In the genomic region with DNA sequence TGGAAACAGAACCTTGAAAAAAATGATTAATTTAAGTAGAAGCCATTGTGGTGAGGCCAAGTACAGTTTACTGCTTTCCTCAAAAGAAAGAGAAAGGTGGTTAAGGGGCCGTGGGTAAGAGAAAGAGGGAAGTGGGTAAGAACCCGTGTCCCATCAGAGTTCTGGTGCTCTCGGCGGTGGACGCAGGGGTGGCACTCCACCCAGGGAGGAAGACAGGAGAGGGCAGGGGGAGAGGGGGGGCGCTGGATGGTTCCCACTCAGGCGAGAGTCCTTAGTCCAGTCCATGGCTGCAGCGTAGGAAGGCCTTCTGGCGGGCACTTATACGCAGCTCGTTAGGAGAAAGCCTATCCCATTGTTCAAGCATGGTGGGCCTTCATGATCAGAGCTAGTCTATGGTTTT, we compare ENCODE assay signal across 23 mouse cellular contexts.
DNase-seq lines count a peak whose midpoint lies in the region; ATAC-seq and TF ChIP-seq lines count a peak whose summit lies in the region.
"Had no signal": no experiment of that assay in that cellular context is flagged by ENCODE, and none has a peak within 500 bp of the region (broad histone marks: within the 10 kb centered on the region; RNA-seq: fewer than 3 reads in every experiment).

No protein-coding gene starts in this region.

- no peak for TF ChIP-seq CTCF in midbrain, postnatal 0 days (IDR thresholded peaks at IDR 0.05)

- no peaks in the 10 kb centered on the region for H3K27me3 ChIP-seq in midbrain, embryonic 11.5 days (ENCODE audit: control insufficient read depth, insufficient read depth, low read length)
- H3K27me3 ChIP-seq in midbrain, postnatal 0 days (ENCODE audit: insufficient read depth, low read length), result no peaks in the 10 kb centered on the region
- H3K27me3 ChIP-seq: embryonic facial prominence, embryonic 15.5 days; hindbrain, embryonic 15.5 days had no signal

- H3K36me3 ChIP-seq in midbrain, embryonic 11.5 days (ENCODE audit: control insufficient read depth, insufficient read depth, low read length), result no peaks in the 10 kb centered on the region
- H3K36me3 ChIP-seq in midbrain, postnatal 0 days (ENCODE audit: insufficient read depth, low read length), result no peaks in the 10 kb centered on the region
- H3K36me3 ChIP-seq: embryonic facial prominence, embryonic 15.5 days; forebrain, embryonic 10.5 days; G1E; heart, embryonic 10.5 days; hindbrain, embryonic 15.5 days had no signal

- H3K9ac ChIP-seq in midbrain, embryonic 11.5 days (ENCODE audit: low read length), result no peak overlapping the region
- no peak overlapping the region for H3K9ac ChIP-seq in midbrain, postnatal 0 days (replicated peaks; ENCODE audit: low read length, poor library complexity, severe bottlenecking)
- H3K9ac ChIP-seq: embryonic facial prominence, embryonic 15.5 days; hindbrain, embryonic 15.5 days had no signal

- H3K9me3 ChIP-seq in midbrain, embryonic 11.5 days (ENCODE audit: control insufficient read depth, low read length), result no peaks in the 10 kb centered on the region
- no peaks in the 10 kb centered on the region for H3K9me3 ChIP-seq in midbrain, postnatal 0 days (ENCODE audit: low read length)
- H3K9me3 ChIP-seq: embryonic facial prominence, embryonic 15.5 days; forebrain, embryonic 10.5 days; G1E; heart, embryonic 10.5 days; hindbrain, embryonic 15.5 days had no signal

- no peak overlapping the region for H3K27ac ChIP-seq in midbrain, embryonic 11.5 days (ENCODE audit: low read depth, low read length)
- no peak overlapping the region for H3K27ac ChIP-seq in midbrain, postnatal 0 days (ENCODE audit: low read depth, low read length)
- H3K27ac ChIP-seq: embryonic facial prominence, embryonic 15.5 days; forebrain, embryonic 10.5 days; gastrocnemius, adult 2 months; heart, embryonic 10.5 days; hindbrain, embryonic 15.5 days had no signal

- H3K4me1 ChIP-seq in midbrain, embryonic 11.5 days (ENCODE audit: control insufficient read depth, insufficient read depth, low read length), result no peaks in the 10 kb centered on the region
- H3K4me1 ChIP-seq in midbrain, postnatal 0 days (ENCODE audit: insufficient read depth, low read length), result no peaks in the 10 kb centered on the region
- H3K4me1 ChIP-seq: embryonic facial prominence, embryonic 15.5 days; forebrain, embryonic 10.5 days; heart, embryonic 10.5 days; hindbrain, embryonic 15.5 days had no signal

- no peak for ATAC-seq in midbrain, embryonic 11.5 days (ENCODE audit: low FRiP score)
- ATAC-seq in midbrain, postnatal 0 days (ENCODE audit: low FRiP score), result no peak
- peak; percentile 88 for ATAC-seq in megakaryocyte progenitor cell, adult 5-6 weeks (replicated peaks; ENCODE audit: poor library complexity)
- ATAC-seq: CD4-positive, CD25-positive, alpha-beta regulatory T cell, adult 4 months; forebrain, embryonic 14.5 days had no signal

- H3K4me3 ChIP-seq in midbrain, embryonic 11.5 days (ENCODE audit: low read depth, low read length), result no peak overlapping the region
- no peak overlapping the region for H3K4me3 ChIP-seq in midbrain, postnatal 0 days (ENCODE audit: low read depth, low read length)
- H3K4me3 ChIP-seq: embryonic facial prominence, embryonic 15.5 days; erythroblast, embryonic 14.5 days; forebrain, embryonic 10.5 days; gastrocnemius, adult 2 months; heart, embryonic 10.5 days; hindbrain, embryonic 15.5 days had no signal

- intact Hi-C loops in heart, postnatal 14 days (cut with DNase I), result no loop called here

- peak; percentile 70 for DNase-seq in heart, adult 11 months
- no peak for DNase-seq in heart, postnatal 4 days
- DNase-seq in midbrain, embryonic 11.5 days (ENCODE audit: low spot score, missing footprints), result peak; percentile 76
- no peak for DNase-seq in midbrain, postnatal 0 days (ENCODE audit: low spot score)
- no peak for DNase-seq in kidney, adult 18-20 months
- DNase-seq in heart, postnatal 14 days, result no peak
- DNase-seq: B cell, adult 2 months; cerebellum, adult 18-20 months; cerebellum, postnatal 10 days; embryo, embryonic 11 days; gastrocnemius, adult 2 months; gastrocnemius, postnatal 25 days; heart, adult 18-20 months; heart, postnatal 10 days had no signal

- 91% methylated on average over 11 of the region's 11 CpGs for WGBS in midbrain, embryonic 11.5 days
- WGBS in midbrain, postnatal 0 days, result 92% methylated on average over 11 of the region's 11 CpGs

- H3K4me2 ChIP-seq in midbrain, embryonic 11.5 days, result no peak overlapping the region
- H3K4me2 ChIP-seq in midbrain, postnatal 0 days (ENCODE audit: low read depth, low read length, poor library complexity, severe bottlenecking), result no peak overlapping the region
- H3K4me2 ChIP-seq: embryonic facial prominence, embryonic 15.5 days; hindbrain, embryonic 15.5 days had no signal

Comparison
In these comparisons a context has a peak if more than half of its experiments do, and no peak if none do; other contexts are left out.
1. DNase-seq: peak in heart, adult 11 months (single experiment) and midbrain, embryonic 11.5 days (single experiment); none in heart, postnatal 4 days (single experiment), midbrain, postnatal 0 days (single experiment), kidney, adult 18-20 months (single experiment) and heart, postnatal 14 days (0 of 2).